In the genomic region with DNA sequence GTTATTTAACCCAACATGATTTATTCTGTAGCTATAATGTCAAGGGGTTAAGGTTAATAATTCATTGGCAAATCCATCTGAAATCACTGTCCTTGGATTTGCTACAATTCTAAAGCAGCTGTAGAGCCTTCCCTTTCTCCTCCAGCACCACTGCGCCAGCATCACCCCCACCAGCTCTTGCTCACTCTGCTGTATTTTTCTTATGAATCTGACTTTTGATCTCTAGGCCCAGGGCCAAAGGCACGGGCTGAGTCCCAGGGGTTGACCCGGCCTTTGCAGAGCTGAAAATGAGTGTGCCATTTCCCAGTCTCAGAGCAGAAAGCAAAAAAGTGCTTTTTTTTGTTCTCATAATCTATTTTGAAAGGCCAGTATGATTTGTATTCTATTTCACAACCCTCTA, we compare ENCODE assay signal across 22 mouse cellular contexts. TPM values are rescaled to one million over a fixed set of nuclear protein-coding genes. Genes with fewer than 3 reads are reported as not detected.
DNase-seq lines count a peak whose midpoint lies in the region; ATAC-seq and TF ChIP-seq lines count a peak whose summit lies in the region.
"Had no signal": no experiment of that assay in that cellular context is flagged by ENCODE, and none has a peak within 500 bp of the region (broad histone marks: within the 10 kb centered on the region; RNA-seq: fewer than 3 reads in every experiment).

No protein-coding gene starts in this region.

- no peaks in the 10 kb centered on the region for H3K4me1 ChIP-seq in lung, embryonic 14.5 days (ENCODE audit: insufficient read depth)
- H3K4me1 ChIP-seq in lung, postnatal 0 days (ENCODE audit: insufficient read depth, low read depth, low read length), result no peaks in the 10 kb centered on the region
- H3K4me1 ChIP-seq in hindbrain, embryonic 13.5 days (replicated peaks), result peaks cover 18% of the 10 kb centered on the region
- H3K4me1 ChIP-seq: embryonic facial prominence, embryonic 12.5 days; forebrain, embryonic 13.5 days; liver, embryonic 13.5 days had no signal

- DNase-seq in lung, embryonic 14.5 days, result peak; percentile 5
- DNase-seq in lung, postnatal 0 days (ENCODE audit: low spot score), result no peak
- peak; percentile 60 for DNase-seq in adrenal gland, postnatal 10 days
- DNase-seq in adrenal gland, postnatal 25 days, result peak; percentile 28
- DNase-seq in kidney, postnatal 25 days, result peak; percentile 75 to 87
- no peak for DNase-seq in right cerebral cortex, adult 2 months (ENCODE audit: low spot score in 2 of 2)
- DNase-seq in gastrocnemius, postnatal 10 days, result no peak
- DNase-seq: cerebellum, adult 9-11 months; heart, postnatal 10 days; layer of hippocampus, adult 9-11 months; liver, embryonic 13.5 days; right cerebral cortex, postnatal 14 days; spleen, adult 18-20 months; thymus, adult 18-20 months; thymus, postnatal 4 days had no signal

- H3K27me3 ChIP-seq in lung, embryonic 14.5 days (ENCODE audit: insufficient read depth, low read length), result no peaks in the 10 kb centered on the region
- H3K27me3 ChIP-seq in lung, postnatal 0 days (replicated peaks; ENCODE audit: insufficient read depth, low read length), result no peaks in the 10 kb centered on the region
- no peaks in the 10 kb centered on the region for H3K27me3 ChIP-seq in hindbrain, embryonic 13.5 days
- H3K27me3 ChIP-seq: embryonic facial prominence, embryonic 12.5 days; forebrain, embryonic 13.5 days; liver, embryonic 13.5 days; neural tube, embryonic 15.5 days had no signal

- no peak overlapping the region for H3K27ac ChIP-seq in lung, embryonic 14.5 days (ENCODE audit: low read depth)
- H3K27ac ChIP-seq in lung, postnatal 0 days (ENCODE audit: low read length), result no peak overlapping the region
- H3K27ac ChIP-seq in hindbrain, embryonic 13.5 days, result no peak overlapping the region
- H3K27ac ChIP-seq: embryonic facial prominence, embryonic 12.5 days; forebrain, embryonic 13.5 days; left cerebral cortex, adult 2 months; liver, embryonic 13.5 days; neural tube, embryonic 15.5 days had no signal

- no peak for TF ChIP-seq CTCF in lung, embryonic 14.5 days (IDR thresholded peaks at IDR 0.05; ENCODE audit: low read depth)
- no peak for TF ChIP-seq CTCF in lung, postnatal 0 days (IDR thresholded peaks at IDR 0.05)

- 70% methylated on average over 3 of the region's 3 CpGs for WGBS in lung, embryonic 14.5 days
- 41% methylated on average over 3 of the region's 3 CpGs for WGBS in lung, postnatal 0 days
- 78% methylated on average over 3 of the region's 3 CpGs for WGBS in hindbrain, embryonic 13.5 days

- no peak overlapping the region for H3K4me3 ChIP-seq in lung, embryonic 14.5 days (ENCODE audit: low read depth, low read length)
- H3K4me3 ChIP-seq in lung, postnatal 0 days (ENCODE audit: low read depth, low read length), result no peak overlapping the region
- no peak overlapping the region for H3K4me3 ChIP-seq in hindbrain, embryonic 13.5 days
- H3K4me3 ChIP-seq: embryonic facial prominence, embryonic 12.5 days; erythroblast, embryonic 14.5 days; forebrain, embryonic 13.5 days; left cerebral cortex, adult 2 months; liver, embryonic 13.5 days; neural tube, embryonic 15.5 days had no signal

- H3K36me3 ChIP-seq in lung, embryonic 14.5 days (ENCODE audit: insufficient read depth), result no peaks in the 10 kb centered on the region
- no peaks in the 10 kb centered on the region for H3K36me3 ChIP-seq in lung, postnatal 0 days (ENCODE audit: insufficient read depth, low read length)
- H3K36me3 ChIP-seq in hindbrain, embryonic 13.5 days, result no peaks in the 10 kb centered on the region
- H3K36me3 ChIP-seq: embryonic facial prominence, embryonic 12.5 days; liver, embryonic 13.5 days; neural tube, embryonic 15.5 days had no signal

- H3K9me3 ChIP-seq in lung, embryonic 14.5 days (ENCODE audit: low read depth, low read length), result no peaks in the 10 kb centered on the region
- no peaks in the 10 kb centered on the region for H3K9me3 ChIP-seq in lung, postnatal 0 days (ENCODE audit: low read length)
- H3K9me3 ChIP-seq in hindbrain, embryonic 13.5 days, result no peaks in the 10 kb centered on the region
- H3K9me3 ChIP-seq: embryonic facial prominence, embryonic 12.5 days; forebrain, embryonic 13.5 days; neural tube, embryonic 15.5 days had no signal

- TF ChIP-seq EP300 in lung, postnatal 0 days (IDR thresholded peaks at IDR 0.05), result no peak

- no peak for ATAC-seq in lung, embryonic 14.5 days (ENCODE audit: insufficient read depth)
- no peak for ATAC-seq in lung, postnatal 0 days
- no peak for ATAC-seq in hindbrain, embryonic 13.5 days (ENCODE audit: low FRiP score)
- ATAC-seq: forebrain, embryonic 13.5 days had no signal

- H3K4me2 ChIP-seq in lung, embryonic 14.5 days, result no peak overlapping the region
- H3K4me2 ChIP-seq in lung, postnatal 0 days (replicated peaks; ENCODE audit: low read depth, low read length), result no peak overlapping the region
- H3K4me2 ChIP-seq in hindbrain, embryonic 13.5 days, result no peak overlapping the region
- H3K4me2 ChIP-seq: embryonic facial prominence, embryonic 12.5 days; forebrain, embryonic 13.5 days; heart, embryonic 11.5 days; liver, embryonic 13.5 days; neural tube, embryonic 15.5 days had no signal

- H3K9ac ChIP-seq in lung, embryonic 14.5 days, result no peak overlapping the region
- no peak overlapping the region for H3K9ac ChIP-seq in lung, postnatal 0 days (replicated peaks; ENCODE audit: low read depth)
- no peak overlapping the region for H3K9ac ChIP-seq in hindbrain, embryonic 13.5 days
- H3K9ac ChIP-seq: embryonic facial prominence, embryonic 12.5 days; forebrain, embryonic 13.5 days; liver, embryonic 13.5 days; neural tube, embryonic 15.5 days had no signal

RNA-seq across cellular contexts. Expression of a gene that starts 38.7 kb away (rescaled TPM):
- 1.7 and 3.4 TPM in 2 replicates for polyA plus RNA-seq in lung, embryonic 14.5 days (2014; fragmentation: Nextera tagmentation; extraction: Ambion mirVana)
- 0.08 and 0.37 TPM in 2 replicates for polyA plus RNA-seq in lung, postnatal 0 days (2015; fragmentation: Nextera tagmentation; extraction: Ambion mirVana)
- 1 to 10 TPM in 1 of 2 experiments, under 1 TPM in 1; 0.99 to 1.4 TPM for total RNA-seq in adrenal gland, postnatal 10 days (2021)
- total RNA-seq in adrenal gland, postnatal 25 days (2021), result 0.10 and 0.15 TPM in 2 replicates
- polyA plus RNA-seq in hindbrain, embryonic 13.5 days (2015; fragmentation: Nextera tagmentation; extraction: Ambion mirVana), result 8.0 and 8.4 TPM in 2 replicates
- total RNA-seq in gastrocnemius, postnatal 10 days (2021), result 1 to 10 TPM in 1 of 2 experiments, under 1 TPM in 1; 0.96 to 1.3 TPM
- polyA plus RNA-seq: erythroblast, embryonic 14.5 days had no signal

Comparison
In these comparisons a context has a peak if more than half of its experiments do, and no peak if none do; other contexts are left out.
1. DNase-seq: peak in lung, embryonic 14.5 days (single experiment), adrenal gland, postnatal 10 days (single experiment), adrenal gland, postnatal 25 days (single experiment) and kidney, postnatal 25 days (2 of 2); none in lung, postnatal 0 days (single experiment), right cerebral cortex, adult 2 months (0 of 2) and gastrocnemius, postnatal 10 days (single experiment).